Mouse (Mus musculus) forebrain, embryonic 13.5 days (tissue): ENCODE results near the gene Olfr288. TPM values are rescaled to one million over a fixed set of nuclear protein-coding genes. Genes with fewer than 3 reads are reported as not detected.

Source experiments
- ATAC-seq: fragments of 200-750 bp; cut with Nextera tagmentation; 2 replicates; pipeline ENCODE4 v1.8.0; 2017
- H3K27ac ChIP-seq: fragments of 300-500 bp; sonication (generic); 2 replicates; pipeline ENCODE4 v1.5.1; 2015; ENCODE audit warnings: inconsistent platforms, mild to moderate bottlenecking, moderate library complexity
- H3K27me3 ChIP-seq: fragments of 300-500 bp; sonication (generic); 2 replicates; pipeline ENCODE4 v1.6.1; 2015; ENCODE audit warnings: mild to moderate bottlenecking, inconsistent platforms
- H3K36me3 ChIP-seq: fragments of 300-500 bp; sonication (generic); 2 replicates; pipeline ENCODE4 v1.6.1; 2015; ENCODE audit warnings: mild to moderate bottlenecking, inconsistent platforms; ENCODE audit not compliant: poor library complexity, severe bottlenecking
- H3K4me1 ChIP-seq: fragments of 300-500 bp; sonication (generic); 2 replicates; pipeline ENCODE4 v1.6.1; 2015; ENCODE audit warnings: inconsistent platforms
- H3K4me2 ChIP-seq: fragments of 300-500 bp; sonication (generic); 2 replicates; pipeline ENCODE4 v1.6.1; 2015; ENCODE audit warnings: inconsistent platforms, mild to moderate bottlenecking, moderate library complexity
- H3K4me3 ChIP-seq: fragments of 300-500 bp; sonication (generic); 2 replicates; pipeline ENCODE4 v1.5.1; 2015; ENCODE audit warnings: mild to moderate bottlenecking, inconsistent platforms
- H3K9ac ChIP-seq: fragments of 300-500 bp; sonication (generic); 2 replicates; pipeline ENCODE4 v1.6.1; 2015; ENCODE audit warnings: mild to moderate bottlenecking, inconsistent platforms
- H3K9me3 ChIP-seq: fragments of 300-500 bp; sonication (generic); replicated peaks from 2 replicates; pipeline ENCODE4 v1.6.1; 2016; ENCODE audit warnings: inconsistent platforms
- WGBS: fragments of 180-500 bp; shearing (Covaris S2); methylation state at CpG from one replicate; pipeline ENCODE4 v1.1.7; 2015; 5-methylcytosine and 5-hydroxymethylcytosine counted together
- polyA plus RNA-seq: library from polyadenylated mRNA; unstranded; fragments of >200 nt; fragmentation: Nextera tagmentation; extraction: Ambion mirVana; gene quantifications from 2 replicates; pipeline ENCODE4 v1.2.1, GENCODE M21; 2015

Olfr288 gene
- polyA plus RNA-seq, 1 experiment from 2014 or later = not detected

DNA sequence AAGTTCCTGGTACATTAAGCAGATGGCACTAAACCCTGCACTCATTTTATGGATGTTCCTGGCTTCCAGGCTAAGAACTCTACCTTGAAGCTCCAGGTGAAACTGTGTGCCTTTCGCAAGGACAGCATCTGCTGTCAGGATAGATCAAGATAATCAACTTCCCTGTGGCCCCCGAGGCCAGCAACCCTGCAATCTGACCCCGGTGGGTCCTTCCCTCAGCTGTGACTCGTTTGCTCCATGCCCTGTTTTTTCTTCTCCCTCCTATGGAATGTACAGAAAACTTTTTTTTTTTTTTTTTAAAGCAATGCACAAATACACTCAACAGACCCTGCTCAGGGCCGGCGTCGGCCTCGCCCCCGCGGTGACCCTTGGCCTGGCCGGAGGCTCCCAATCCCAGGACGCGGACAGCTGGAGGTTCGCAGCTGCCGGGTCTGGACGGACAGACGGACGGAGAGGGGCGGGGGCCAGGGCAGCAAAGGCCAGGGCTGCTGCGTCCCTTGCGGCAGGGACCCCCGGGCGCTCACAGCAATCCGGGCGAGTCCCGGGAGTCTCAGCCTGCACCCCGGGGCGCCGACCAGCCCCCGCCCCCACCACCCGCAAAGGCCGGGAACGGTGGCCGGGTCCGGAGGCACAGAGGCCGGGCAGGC, 50.4 kb downstream of the Olfr288 start:
- Histone ChIP-seq H3K27me3 (no peaks in the 10 kb centered on the region), H3K9ac (peak overlapping the region; percentile 94), H3K27ac (peak overlapping the region; percentile 14; the same call in 1 of the 2 replicates), H3K4me3 (peak overlapping the region; percentile 95), H3K36me3 (peaks cover 25% of the 10 kb centered on the region), H3K9me3 (no peaks in the 10 kb centered on the region), H3K4me1 (peaks cover 14% of the 10 kb centered on the region), H3K4me2 (peak overlapping the region; percentile 97)
- under 1% methylated on average over 35 of the region's 36 CpGs for WGBS
- no peak for ATAC-seq

- H3K36me3 ChIP-seq = peaks cover 44% of the 10 kb centered on the region
- H3K27ac ChIP-seq = no peak overlapping the region
- no peak overlapping the region for H3K4me3 ChIP-seq
- no peaks in the 10 kb centered on the region for H3K27me3 ChIP-seq
- no peaks in the 10 kb centered on the region for H3K9me3 ChIP-seq
- H3K4me1 ChIP-seq = peaks cover 14% of the 10 kb centered on the region
- no peak for ATAC-seq
- 91% methylated on average over 10 of the region's 10 CpGs for WGBS
- H3K4me2 ChIP-seq = no peak overlapping the region
- H3K9ac ChIP-seq = no peak overlapping the region
These were observed 52.8 kb downstream of the Olfr288 start for GRCm38 (mm10) chr15:98142515-98142914.

DNA sequence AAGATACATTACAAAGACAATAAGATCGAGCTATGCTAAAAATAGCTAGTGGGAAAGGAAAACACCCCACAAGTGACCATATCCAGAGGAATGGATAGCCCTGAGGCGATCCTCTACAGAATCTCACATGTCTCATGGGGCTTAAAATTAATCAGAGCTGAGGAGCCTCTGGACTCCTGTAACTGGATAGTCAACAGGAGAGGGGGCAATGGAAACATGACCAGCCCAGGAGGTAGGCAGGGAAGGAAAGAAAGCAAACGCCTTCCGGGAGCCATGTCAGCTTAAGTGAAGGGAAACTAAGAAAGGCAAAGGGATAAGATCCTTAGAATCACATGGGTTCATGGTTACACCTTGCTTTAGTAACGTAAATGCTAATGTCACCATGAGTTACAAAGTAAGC, 54.5 kb downstream of the Olfr288 start:
- H3K9me3 ChIP-seq = no peaks in the 10 kb centered on the region
- H3K27ac ChIP-seq = no peak overlapping the region
- no peak overlapping the region for H3K9ac ChIP-seq
- peaks cover 61% of the 10 kb centered on the region for H3K36me3 ChIP-seq
- no peak for ATAC-seq
- whole genome bisulfite sequencing = 94% methylated on average over 5 of the region's 5 CpGs
- H3K27me3 ChIP-seq = no peaks in the 10 kb centered on the region
- H3K4me3 ChIP-seq = no peak overlapping the region
- no peak overlapping the region for H3K4me2 ChIP-seq
- H3K4me1 ChIP-seq = peaks cover 11% of the 10 kb centered on the region

DNA sequence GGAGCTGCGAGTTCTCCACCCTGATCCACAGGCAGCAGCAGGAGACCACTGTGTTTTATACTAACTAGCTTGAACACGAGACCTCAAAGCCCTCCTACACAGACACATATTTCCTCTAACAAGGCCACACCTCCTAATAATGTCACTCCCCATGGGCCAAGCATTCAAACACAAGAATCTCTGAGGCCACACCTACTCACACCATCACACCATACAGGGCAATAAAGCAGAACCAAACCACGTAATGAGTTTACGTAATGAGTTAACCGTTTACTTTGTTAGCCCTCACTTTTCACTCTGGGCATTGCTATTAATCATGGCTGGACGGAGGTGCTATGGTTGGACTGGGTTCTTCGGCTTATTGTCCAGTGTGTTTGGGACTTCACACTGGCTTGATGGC, 55.6 kb downstream of the Olfr288 start:
- H3K36me3 ChIP-seq = peaks cover 72% of the 10 kb centered on the region
- no peak for ATAC-seq
- 78% methylated on average over 7 of the region's 7 CpGs for WGBS

DNA sequence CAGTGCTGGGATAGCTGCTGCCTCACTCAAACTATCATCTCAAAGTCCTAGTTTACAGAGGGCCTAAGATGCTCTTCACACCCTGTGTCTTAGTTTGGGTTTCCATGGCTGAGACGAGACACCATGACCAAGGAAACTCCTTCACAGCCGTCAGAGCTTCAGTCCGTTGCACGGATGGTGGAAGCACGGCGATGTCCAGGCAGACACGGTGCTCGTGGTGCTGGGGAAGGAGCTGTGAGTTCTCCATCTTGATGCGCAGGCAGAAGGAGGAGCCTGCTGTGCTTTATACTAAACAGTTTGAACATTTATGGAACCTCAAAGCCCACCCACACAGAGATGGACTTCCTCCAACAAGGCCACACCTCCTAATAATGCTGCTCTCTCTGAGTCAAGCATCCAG, 58.5 kb downstream of the Olfr288 start:
- Histone ChIP-seq H3K4me2 (no peak overlapping the region), H3K36me3 (peaks cover 93% of the 10 kb centered on the region), H3K27me3 (no peaks in the 10 kb centered on the region), H3K9ac (no peak overlapping the region), H3K27ac (no peak overlapping the region), H3K4me1 (no peaks in the 10 kb centered on the region), H3K4me3 (no peak overlapping the region), H3K9me3 (no peaks in the 10 kb centered on the region)
- 97% methylated on average over 9 of the region's 9 CpGs for WGBS
- ATAC-seq = no peak

More for the DNA sequence above, 55.6 kb downstream of the Olfr288 start:
- H3K4me3 ChIP-seq = no peak overlapping the region
- H3K4me1 ChIP-seq = peaks cover 8% of the 10 kb centered on the region
- H3K27ac ChIP-seq = no peak overlapping the region
- H3K9me3 ChIP-seq = no peaks in the 10 kb centered on the region
- no peak overlapping the region for H3K9ac ChIP-seq
- H3K4me2 ChIP-seq = no peak overlapping the region
- H3K27me3 ChIP-seq = no peaks in the 10 kb centered on the region

Other genes starting within 250 kb of the Olfr288 start
- 46.9 and 56.2 TPM in 2 replicates for gene Tmem106c, start 231.3 kb downstream of the Olfr288 start, polyA plus RNA-seq
- gene Col2a1, start 190.8 kb downstream of the Olfr288 start, polyA plus RNA-seq = 31.8 and 39.6 TPM in 2 replicates
- 57.7 and 67.5 TPM in 2 replicates for gene Pfkm, start 103.0 kb downstream of the Olfr288 start, polyA plus RNA-seq
- gene Senp1, start 101.8 kb downstream of the Olfr288 start, polyA plus RNA-seq = 26.7 and 30.7 TPM in 2 replicates
- gene Asb8, start 29.9 kb downstream of the Olfr288 start, polyA plus RNA-seq = 41.4 and 45.8 TPM in 2 replicates
- 19.4 and 25.6 TPM in 2 replicates for gene Ccdc184, start 28.4 kb downstream of the Olfr288 start, polyA plus RNA-seq
- not detected in 2 replicates for gene Gm44579, start 25.4 kb upstream of the Olfr288 start, polyA plus RNA-seq
- gene Olfr287, start 25.5 kb upstream of the Olfr288 start, polyA plus RNA-seq = not detected in 2 replicates
- gene Olfr286, start 38.9 kb upstream of the Olfr288 start, polyA plus RNA-seq = not detected in 2 replicates
- not detected in 2 replicates for gene H1fnt, start 61.8 kb upstream of the Olfr288 start, polyA plus RNA-seq
- 1.8 and 2.6 TPM in 2 replicates for gene Zfp641, start 100.6 kb upstream of the Olfr288 start, polyA plus RNA-seq
- gene Olfr285, start 121.8 kb upstream of the Olfr288 start, polyA plus RNA-seq = not detected in 2 replicates
- gene Olfr284, start 145.4 kb upstream of the Olfr288 start, polyA plus RNA-seq = not detected in 2 replicates
- gene Olfr283, start 185.4 kb upstream of the Olfr288 start, polyA plus RNA-seq = not detected in 2 replicates
- gene Olfr282, start 235.7 kb upstream of the Olfr288 start, polyA plus RNA-seq = not detected in 2 replicates